Mouse (Mus musculus): ENCODE measurements at regions not wholly inside any gene's neighbourhood (a gene's known extent, or its start where the extent isn't known, plus 50 kb on each side); places are given as distances from the start of the nearest gene placed in this dataset.

- Histone ChIP-seq H3K27me3 (replicated peaks) (peaks cover 90% of the 10 kb centered on the region), H3K9me3 (no peaks in the 10 kb centered on the region), H3K4me3 (replicated peaks) (no peak overlapping the region), H3K36me3 (replicated peaks; ENCODE audit: low read length) (no peaks in the 10 kb centered on the region), H3K4me1 (peaks cover 24% of the 10 kb centered on the region)
- TF ChIP-seq FLI1 (IDR thresholded peaks at IDR 0.05; ENCODE audit: low read length) (no peak), GATA1 (IDR thresholded peaks at IDR 0.05; ENCODE audit: borderline replicate concordance, low read length) (no peak)
These were observed 60.4 kb upstream of the Ppara start for GRCm38 (mm10) chr15:85674191-85674984.

DNA sequence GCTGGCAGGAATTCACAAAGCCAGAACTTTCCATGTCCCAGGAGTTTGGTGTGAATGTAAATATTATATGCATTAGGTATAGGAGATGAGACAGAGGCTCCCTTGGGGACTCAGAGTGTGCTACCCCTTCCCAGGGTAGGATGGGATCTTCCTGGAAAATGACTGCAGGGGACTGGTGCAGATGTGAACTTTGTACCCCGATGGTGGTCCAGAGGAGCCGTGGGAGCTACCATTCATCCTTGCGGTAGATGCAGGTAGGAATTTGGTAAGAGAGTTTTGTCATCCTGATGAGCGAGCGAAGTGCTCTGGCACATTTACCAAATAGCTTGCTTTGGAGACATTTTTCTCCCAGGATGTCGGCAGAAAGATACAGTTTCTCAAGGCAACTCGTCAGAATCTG, 59.7 kb upstream of the Ppara start:
- Histone ChIP-seq H3K9me3 (no peaks in the 10 kb centered on the region), H3K4me3 (replicated peaks) (no peak overlapping the region), H3K27me3 (replicated peaks) (peaks cover 85% of the 10 kb centered on the region), H3K4me1 (peaks cover 17% of the 10 kb centered on the region), H3K36me3 (replicated peaks; ENCODE audit: low read length) (no peaks in the 10 kb centered on the region)
- TF ChIP-seq FLI1 (IDR thresholded peaks at IDR 0.05; ENCODE audit: low read length): no peak
- no peak for TF ChIP-seq GATA1 (IDR thresholded peaks at IDR 0.05; ENCODE audit: borderline replicate concordance, low read length)

- no peak overlapping the region for H3K4me3 ChIP-seq (replicated peaks)
- H3K36me3 ChIP-seq (replicated peaks; ENCODE audit: low read length): no peaks in the 10 kb centered on the region
- no peaks in the 10 kb centered on the region for H3K9me3 ChIP-seq
- peaks cover 81% of the 10 kb centered on the region for H3K27me3 ChIP-seq (replicated peaks)
- H3K4me1 ChIP-seq: peaks cover 11% of the 10 kb centered on the region
- no peak for TF ChIP-seq FLI1 (IDR thresholded peaks at IDR 0.05; ENCODE audit: low read length)
- no peak for TF ChIP-seq GATA1 (IDR thresholded peaks at IDR 0.05; ENCODE audit: borderline replicate concordance, low read length)
These were observed 59.0 kb upstream of the Ppara start for GRCm38 (mm10) chr15:85675736-85676135.

DNA sequence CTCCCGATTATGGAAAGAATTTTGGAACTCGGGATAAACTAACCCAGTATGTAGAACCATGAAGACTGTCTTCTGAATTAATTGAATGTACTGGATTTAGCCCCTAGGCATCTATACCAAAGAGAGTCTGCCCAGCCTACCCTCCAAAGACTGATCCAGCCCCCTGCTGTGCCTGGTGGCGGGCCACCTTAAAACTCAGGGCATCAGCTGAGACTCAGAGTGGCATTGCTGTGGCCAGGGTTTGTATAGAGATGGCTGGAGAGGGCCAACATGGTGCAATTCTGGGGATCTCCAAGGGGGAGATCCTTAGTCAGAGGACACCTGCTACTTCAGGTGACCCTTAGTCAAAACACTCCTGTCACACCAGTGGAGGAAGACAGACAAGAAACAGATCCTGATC, 58.6 kb upstream of the Ppara start:
- Histone ChIP-seq H3K9me3 (no peaks in the 10 kb centered on the region), H3K27me3 (replicated peaks) (peaks cover 81% of the 10 kb centered on the region), H3K4me1 (peaks cover 7% of the 10 kb centered on the region), H3K4me3 (replicated peaks) (no peak overlapping the region), H3K36me3 (replicated peaks; ENCODE audit: low read length) (no peaks in the 10 kb centered on the region)
- TF ChIP-seq GATA1 (IDR thresholded peaks at IDR 0.05; ENCODE audit: borderline replicate concordance, low read length) (no peak), FLI1 (IDR thresholded peaks at IDR 0.05; ENCODE audit: low read length) (no peak)

DNA sequence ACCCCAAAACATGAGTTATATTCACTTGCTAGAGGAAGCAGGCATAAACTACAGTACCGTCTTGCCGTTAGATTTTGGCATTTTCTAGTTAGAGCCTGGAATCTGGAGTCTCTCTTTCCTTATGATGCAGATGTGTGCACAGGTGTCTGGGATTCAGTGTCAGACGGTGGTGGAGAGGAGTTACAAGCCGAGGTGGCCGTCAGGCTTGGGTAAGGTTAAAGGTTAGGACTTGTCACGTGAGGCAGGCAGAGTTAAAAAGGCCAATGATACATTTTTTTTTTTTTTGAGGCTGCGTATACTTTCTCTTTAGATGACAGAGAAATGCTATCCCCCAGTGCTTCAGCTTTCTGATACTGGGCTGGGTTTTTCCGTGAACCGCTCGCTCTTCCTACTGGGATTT, 57.9 kb upstream of the Ppara start:
- Histone ChIP-seq H3K36me3 (replicated peaks; ENCODE audit: low read length) (no peaks in the 10 kb centered on the region), H3K27me3 (replicated peaks) (peaks cover 74% of the 10 kb centered on the region), H3K4me3 (replicated peaks) (no peak overlapping the region), H3K9me3 (no peaks in the 10 kb centered on the region), H3K4me1 (no peaks in the 10 kb centered on the region; the same call in 1 of the 2 replicates)
- no peak for TF ChIP-seq GATA1 (IDR thresholded peaks at IDR 0.05; ENCODE audit: borderline replicate concordance, low read length)
- TF ChIP-seq FLI1 (IDR thresholded peaks at IDR 0.05; ENCODE audit: low read length): no peak

DNA sequence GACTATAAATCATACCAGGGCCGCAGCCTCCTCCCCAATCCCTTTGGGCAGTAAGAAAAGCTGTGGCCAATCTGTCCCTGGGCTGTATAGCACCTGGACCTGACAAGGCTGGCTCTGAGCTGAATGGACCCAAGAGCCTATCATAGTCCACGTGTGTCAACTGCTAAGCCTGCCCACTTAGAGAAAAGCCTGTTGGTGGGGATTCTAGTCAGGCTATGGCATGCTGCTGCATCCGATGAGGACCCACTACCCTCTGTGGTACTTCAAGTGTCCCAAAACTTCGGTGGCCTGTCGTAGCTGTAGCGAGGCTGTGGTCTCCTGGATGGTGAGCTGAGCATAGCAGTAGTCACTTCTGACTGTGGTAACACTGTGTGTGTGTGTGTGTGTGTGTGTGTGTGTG, 57.4 kb upstream of the Ppara start:
- no peak for TF ChIP-seq GATA1 (IDR thresholded peaks at IDR 0.05; ENCODE audit: borderline replicate concordance, low read length)
- TF ChIP-seq FLI1 (IDR thresholded peaks at IDR 0.05; ENCODE audit: low read length): no peak
- H3K4me3 ChIP-seq (replicated peaks): no peak overlapping the region
- no peaks in the 10 kb centered on the region for H3K36me3 ChIP-seq (replicated peaks; ENCODE audit: low read length)
- H3K27me3 ChIP-seq (replicated peaks): peaks cover 73% of the 10 kb centered on the region
- no peaks in the 10 kb centered on the region for H3K9me3 ChIP-seq
- H3K4me1 ChIP-seq: no peaks in the 10 kb centered on the region

GRCm38 (mm10) chr15:85677855-85678254, 56.9 kb upstream of the Ppara start:
- TF ChIP-seq FLI1 (IDR thresholded peaks at IDR 0.05; ENCODE audit: low read length) (no peak), GATA1 (IDR thresholded peaks at IDR 0.05; ENCODE audit: borderline replicate concordance, low read length) (no peak)
- H3K9me3 ChIP-seq: no peaks in the 10 kb centered on the region
- H3K27me3 ChIP-seq (replicated peaks): peaks cover 70% of the 10 kb centered on the region
- no peaks in the 10 kb centered on the region for H3K4me1 ChIP-seq
- H3K36me3 ChIP-seq (replicated peaks; ENCODE audit: low read length): no peaks in the 10 kb centered on the region
- no peak overlapping the region for H3K4me3 ChIP-seq (replicated peaks)

GRCm38 (mm10) chr15:85678351-85678895, 56.4 kb upstream of the Ppara start:
- Histone ChIP-seq H3K9me3 (no peaks in the 10 kb centered on the region), H3K4me1 (no peaks in the 10 kb centered on the region), H3K27me3 (replicated peaks) (peaks cover 69% of the 10 kb centered on the region), H3K36me3 (replicated peaks; ENCODE audit: low read length) (no peaks in the 10 kb centered on the region), H3K4me3 (replicated peaks) (no peak overlapping the region)
- TF ChIP-seq FLI1 (IDR thresholded peaks at IDR 0.05; ENCODE audit: low read length) (no peak), GATA1 (IDR thresholded peaks at IDR 0.05; ENCODE audit: borderline replicate concordance, low read length) (no peak)

DNA sequence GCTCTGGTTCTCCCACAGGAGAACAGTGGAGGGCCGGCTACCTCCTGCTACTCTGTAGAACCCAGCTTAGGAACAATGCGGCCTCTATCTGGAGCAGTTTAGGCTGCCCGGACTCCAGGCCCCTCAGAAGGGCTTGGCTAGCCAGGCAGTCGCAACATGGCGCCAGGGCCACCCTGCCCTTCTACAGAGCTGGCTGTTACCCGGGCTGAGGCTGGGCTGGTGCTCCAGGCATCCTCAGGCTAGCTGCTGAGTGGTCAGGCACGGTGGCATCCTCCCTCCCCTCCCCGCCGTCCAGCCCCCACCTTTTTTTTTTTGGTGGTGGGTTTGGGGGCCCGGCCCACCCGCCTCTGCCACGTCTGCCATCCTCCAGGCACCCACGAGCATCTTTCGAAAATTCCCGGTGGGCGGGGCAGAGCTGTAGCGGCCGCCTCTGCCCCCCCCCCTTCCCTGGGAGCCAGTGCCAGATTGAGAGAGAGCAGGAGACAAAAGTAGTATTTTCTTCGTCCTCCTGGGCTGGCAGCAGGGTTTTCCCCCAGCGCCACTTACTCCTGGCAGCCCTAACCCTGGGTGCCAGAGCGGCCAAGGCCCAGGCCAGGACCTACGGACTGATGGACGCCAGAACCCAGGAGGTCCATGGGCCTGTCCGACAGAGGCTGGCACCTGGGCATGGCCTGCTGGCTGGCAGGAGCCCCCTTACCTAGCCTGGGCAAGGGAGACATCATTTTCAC, 55.6 kb upstream of the Ppara start:
- TF ChIP-seq FLI1 (IDR thresholded peaks at IDR 0.05; ENCODE audit: low read length) (no peak), GATA1 (IDR thresholded peaks at IDR 0.05; ENCODE audit: borderline replicate concordance, low read length) (no peak)
- Histone ChIP-seq H3K4me3 (replicated peaks) (no peak overlapping the region), H3K27me3 (replicated peaks) (peaks cover 69% of the 10 kb centered on the region), H3K36me3 (replicated peaks; ENCODE audit: low read length) (no peaks in the 10 kb centered on the region), H3K9me3 (no peaks in the 10 kb centered on the region), H3K4me1 (no peaks in the 10 kb centered on the region)
